ENCODE assay signal across 8 mouse cellular contexts in the genomic region with DNA sequence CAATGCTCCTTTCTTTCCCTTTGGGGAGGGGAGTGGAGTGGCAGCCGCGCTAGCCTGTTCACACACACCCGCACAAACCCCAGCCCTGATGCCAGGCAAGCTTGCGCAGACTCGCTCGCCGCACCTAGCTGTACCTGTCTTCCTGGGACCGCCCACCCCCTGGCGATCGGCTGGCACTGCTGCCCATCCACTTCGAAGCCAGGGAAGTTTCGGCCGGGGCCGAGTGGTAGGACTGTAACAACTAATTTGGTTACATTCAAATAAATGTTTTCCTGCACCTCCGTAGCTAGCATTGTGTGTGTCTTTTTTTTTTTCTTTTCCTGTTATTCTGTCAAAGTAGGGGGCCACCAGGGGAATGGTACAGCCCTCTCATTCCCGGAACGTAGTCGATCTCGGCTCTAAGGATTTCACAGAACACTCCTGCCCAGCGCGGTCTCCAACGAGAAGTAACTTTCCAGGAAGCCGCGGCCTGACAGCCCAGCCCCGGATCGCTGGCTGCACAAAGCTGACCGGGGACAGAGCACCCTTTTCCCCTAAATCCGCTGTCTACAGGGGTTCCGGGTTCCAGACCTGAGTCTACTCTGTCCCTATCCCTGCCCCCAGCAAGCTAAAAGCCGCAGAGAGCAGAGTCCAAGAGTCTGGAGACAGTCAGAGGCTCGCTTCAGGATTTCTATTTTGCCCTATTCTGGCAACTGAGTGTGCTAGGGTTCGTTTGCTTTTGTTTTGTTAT. TPM values are rescaled to one million over a fixed set of nuclear protein-coding genes. Genes with fewer than 3 reads are reported as not detected.
DNase-seq lines count a peak whose midpoint lies in the region; ATAC-seq lines count a peak whose summit lies in the region.

No protein-coding gene starts in this region.

- H3K36me3 ChIP-seq in heart, embryonic 14.5 days (ENCODE audit: control insufficient read depth, insufficient read depth, low read length), result no peaks in the 10 kb centered on the region
- no peaks in the 10 kb centered on the region for H3K36me3 ChIP-seq in midbrain, embryonic 14.5 days (ENCODE audit: control insufficient read depth, insufficient read depth, low read length)

- H3K9ac ChIP-seq in heart, embryonic 14.5 days (ENCODE audit: low read length), result peak overlapping the region; percentile 74
- peak overlapping the region; percentile 39; the same call in 1 of the 2 replicates for H3K9ac ChIP-seq in midbrain, embryonic 14.5 days (replicated peaks; ENCODE audit: low read length)

- no peak for ATAC-seq in heart, embryonic 14.5 days (ENCODE audit: insufficient number of reproducible peaks, insufficient read depth, low FRiP score, low read depth)
- ATAC-seq in midbrain, embryonic 14.5 days (ENCODE audit: low FRiP score, low TSS enrichment), result no peak

- H3K4me2 ChIP-seq in heart, embryonic 14.5 days (ENCODE audit: low read length), result peak overlapping the region; percentile 99
- H3K4me2 ChIP-seq in midbrain, embryonic 14.5 days (ENCODE audit: low read length), result peak overlapping the region; percentile 80

- 0 out of 2 replicates have a peak, but pooled peaks cover 7% of the 10 kb centered on the region for H3K27me3 ChIP-seq in heart, embryonic 14.5 days (ENCODE audit: control insufficient read depth, insufficient read depth, low read length)
- peaks cover 57% of the 10 kb centered on the region for H3K27me3 ChIP-seq in midbrain, embryonic 14.5 days (ENCODE audit: control insufficient read depth, insufficient read depth, low read length)

- H3K27ac ChIP-seq in heart, embryonic 14.5 days (replicated peaks in 1 of 2; ENCODE audit: control insufficient read depth in 1 of 2, insufficient read depth in 1 of 2, low read depth in 2 of 2, low read length in 2 of 2), result no peak overlapping the region
- no peak overlapping the region for H3K27ac ChIP-seq in midbrain, embryonic 14.5 days (replicated peaks; ENCODE audit: low read depth, low read length)

- H3K9me3 ChIP-seq in heart, embryonic 14.5 days (ENCODE audit: control insufficient read depth, low read length), result no peaks in the 10 kb centered on the region
- H3K9me3 ChIP-seq in midbrain, embryonic 14.5 days (ENCODE audit: control insufficient read depth, low read length), result no peaks in the 10 kb centered on the region

- H3K4me1 ChIP-seq in heart, embryonic 14.5 days (ENCODE audit: control insufficient read depth in 2 of 2, insufficient read depth in 2 of 2, low read length in 2 of 2), result peaks cover 13 to 31% of the 10 kb centered on the region in 2 experiments
- H3K4me1 ChIP-seq in midbrain, embryonic 14.5 days (ENCODE audit: control insufficient read depth, insufficient read depth, low read length), result peaks cover 28% of the 10 kb centered on the region

- whole genome bisulfite sequencing in heart, embryonic 14.5 days, result under 1% methylated on average over 32 of the region's 32 CpGs
- 2% methylated on average over 32 of the region's 32 CpGs for WGBS in midbrain, embryonic 14.5 days

- DNase-seq in adrenal gland, adult 2 months, result peak; percentile 72
- DNase-seq in adrenal gland, postnatal 4 days (ENCODE audit: low spot score in 2 of 2), result no peak
- DNase-seq in cerebellum, postnatal 14 days, result peak; percentile 40 to 45
- peak; percentile 62 for DNase-seq in kidney, postnatal 10 days
- peak; percentile 51 for DNase-seq in midbrain, embryonic 14.5 days
- DNase-seq in MN1 (ENCODE audit: low spot score), result no peak
- DNase-seq in layer of hippocampus, postnatal 25 days (ENCODE audit: extremely low spot score in 1 of 2, low spot score in 1 of 2), result no peak

- H3K4me3 ChIP-seq in heart, embryonic 14.5 days (ENCODE audit: control insufficient read depth in 1 of 2, insufficient read depth in 1 of 2, low read depth in 1 of 2, low read length in 2 of 2), result peak overlapping the region; percentile 48 to 54
- peak overlapping the region; percentile 34 for H3K4me3 ChIP-seq in midbrain, embryonic 14.5 days (replicated peaks; ENCODE audit: low read depth, low read length)

RNA-seq across cellular contexts. Expression of gene Gm37419, which starts 7.1 kb away (rescaled TPM):
- total RNA-seq in adrenal gland, adult 2 months (2021), result not detected
- not detected in 2 replicates for polyA plus RNA-seq in adrenal gland, adult 2 months (2012; rRNA removed)
- not detected for total RNA-seq in adrenal gland, postnatal 4 days (2021)
- not detected in 2 replicates for polyA plus RNA-seq in heart, embryonic 14.5 days (2014; fragmentation: Nextera tagmentation; extraction: Ambion mirVana)
- not detected in 2 replicates for polyA plus RNA-seq in midbrain, embryonic 14.5 days (2014; fragmentation: Nextera tagmentation; extraction: Ambion mirVana)
- total RNA-seq in layer of hippocampus, postnatal 25 days (2021), result not detected

RNA-seq across cellular contexts. Expression of gene Bcl6, which starts 7.5 kb away (rescaled TPM):
- 10 to 100 TPM; 75.1 to 88.5 TPM for total RNA-seq in adrenal gland, adult 2 months (2021)
- polyA plus RNA-seq in adrenal gland, adult 2 months (2012; rRNA removed), result 36.0 and 36.8 TPM in 2 replicates
- total RNA-seq in adrenal gland, postnatal 4 days (2021), result 10 to 100 TPM; 30.2 to 31.3 TPM
- polyA plus RNA-seq in heart, embryonic 14.5 days (2014; fragmentation: Nextera tagmentation; extraction: Ambion mirVana), result 0.27 and 0.49 TPM in 2 replicates
- polyA plus RNA-seq in midbrain, embryonic 14.5 days (2014; fragmentation: Nextera tagmentation; extraction: Ambion mirVana), result 0.26 and 0.39 TPM in 2 replicates
- 10 to 100 TPM; 50.2 to 53.1 TPM for total RNA-seq in layer of hippocampus, postnatal 25 days (2021)

RNA-seq across cellular contexts. Expression of gene Rtp2, which starts 49.0 kb away (rescaled TPM):
- total RNA-seq in adrenal gland, adult 2 months (2021), result not detected
- polyA plus RNA-seq in adrenal gland, adult 2 months (2012; rRNA removed), result not detected in 2 replicates
- total RNA-seq in adrenal gland, postnatal 4 days (2021), result not detected
- not detected in 2 replicates for polyA plus RNA-seq in heart, embryonic 14.5 days (2014; fragmentation: Nextera tagmentation; extraction: Ambion mirVana)
- polyA plus RNA-seq in midbrain, embryonic 14.5 days (2014; fragmentation: Nextera tagmentation; extraction: Ambion mirVana), result not detected in 2 replicates
- total RNA-seq in layer of hippocampus, postnatal 25 days (2021), result under 1 TPM; 0.47 to 0.49 TPM

Comparison
In these comparisons a context has a peak if more than half of its experiments do, and no peak if none do; other contexts are left out.
1. DNase-seq: peak in adrenal gland, adult 2 months (single experiment), cerebellum, postnatal 14 days (2 of 2), kidney, postnatal 10 days (single experiment) and midbrain, embryonic 14.5 days (single experiment); none in adrenal gland, postnatal 4 days (0 of 2), MN1 (single experiment) and layer of hippocampus, postnatal 25 days (0 of 2).